Mouse (Mus musculus) brain, embryonic 14.5 days (tissue): ENCODE measurements at regions not wholly inside any gene's neighbourhood (a gene's known extent, or its start where the extent isn't known, plus 50 kb on each side); places are given as distances from the start of the nearest gene placed in this dataset.

Source experiments
- CTCF ChIP-seq: fragments of 200-500 bp; IDR thresholded peaks from 2 replicates; pipeline ENCODE4 v1.5.1; 2012; ENCODE audit warnings: inconsistent platforms, mild to moderate bottlenecking, moderate library complexity, borderline replicate concordance; ENCODE audit not compliant: insufficient read depth, insufficient read length; ENCODE audit errors: extremely low read depth
- POLR2A ChIP-seq: fragments of 200-500 bp; IDR thresholded peaks from 2 replicates; pipeline ENCODE4 v1.6.1; 2012; ENCODE audit warnings: mild to moderate bottlenecking, inconsistent platforms, borderline replicate concordance; ENCODE audit not compliant: poor library complexity, insufficient read depth, insufficient read length, severe bottlenecking; ENCODE audit errors: extremely low read depth

DNA sequence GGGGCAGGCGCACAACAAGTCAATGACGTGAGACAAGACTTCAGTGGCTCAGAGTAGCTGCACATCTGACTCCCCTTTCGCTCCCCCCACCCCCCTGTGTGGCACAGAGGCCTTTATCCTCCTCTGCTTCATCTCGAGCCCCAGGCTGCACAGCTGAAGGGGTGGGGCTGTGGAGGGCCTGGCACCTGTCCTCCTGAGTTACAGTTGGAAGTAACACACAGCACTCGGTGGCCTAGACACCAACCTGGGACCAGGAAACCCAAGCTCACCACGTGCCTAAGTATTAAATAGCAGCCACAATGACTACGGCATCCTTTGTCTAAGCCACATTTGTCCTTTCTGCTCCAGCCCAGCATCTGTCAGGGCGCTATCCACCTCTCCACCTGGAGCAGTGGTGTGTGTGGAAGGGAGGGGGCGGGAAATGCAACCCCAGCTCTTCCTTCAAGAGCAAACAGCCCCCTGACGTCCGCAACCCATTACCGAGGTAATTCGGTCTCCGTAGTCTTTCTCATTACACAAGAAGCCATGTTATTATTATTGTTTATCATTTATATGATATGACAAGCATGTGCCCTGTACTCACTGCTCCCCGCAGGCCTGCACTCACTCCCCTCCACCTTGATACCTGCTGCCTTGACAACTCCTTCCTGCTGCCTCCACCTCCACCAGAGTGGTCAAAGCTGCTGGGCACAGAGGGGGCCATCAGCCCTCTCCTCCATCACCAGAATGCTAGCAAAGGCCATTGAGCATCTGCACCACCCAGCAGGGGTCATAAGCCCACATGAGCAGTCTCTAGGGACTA lies 73.7 kb upstream of the Igsf21 start:
- TF ChIP-seq POLR2A (no peak), CTCF (no peak)
